In the genomic region with DNA sequence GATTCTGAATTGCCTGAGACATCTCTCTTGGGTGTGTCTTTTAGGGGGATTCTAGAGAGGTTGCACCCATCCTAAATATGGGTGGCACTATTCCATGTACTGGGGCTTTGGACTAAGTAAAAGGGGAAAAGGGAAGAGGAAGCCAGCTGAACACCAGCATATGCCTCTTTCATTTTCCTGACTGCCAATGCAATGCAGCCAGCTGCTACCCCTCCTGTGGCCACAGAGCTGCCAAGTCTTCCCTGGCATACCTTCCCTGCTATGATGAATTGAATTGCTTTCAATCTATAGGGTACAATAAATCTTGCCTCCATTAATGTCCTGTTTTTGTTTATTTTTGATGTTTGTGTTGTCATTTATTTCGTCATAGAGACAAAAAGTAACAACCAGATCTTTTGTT, we compare ENCODE assay signal across 19 mouse cellular contexts. TPM values are rescaled to one million over a fixed set of nuclear protein-coding genes. Genes with fewer than 3 reads are reported as not detected.
A peak's percentile ranks its signal among the peaks of the same experiment; 100 is the strongest.
DNase-seq lines count a peak whose midpoint lies in the region; ATAC-seq and TF ChIP-seq lines count a peak whose summit lies in the region.
"Had no signal": no experiment of that assay in that cellular context is flagged by ENCODE, and none has a peak within 500 bp of the region (broad histone marks: within the 10 kb centered on the region; RNA-seq: fewer than 3 reads in every experiment).

No protein-coding gene starts in this region.

- no peak overlapping the region for H3K27ac ChIP-seq in forebrain, embryonic 16.5 days (ENCODE audit: low read length)
- H3K27ac ChIP-seq in intestine, postnatal 0 days (ENCODE audit: low read depth, low read length): no peak overlapping the region
- H3K27ac ChIP-seq: gastrocnemius, adult 2 months; hindbrain, embryonic 13.5 days; limb, embryonic 15.5 days had no signal

- no peak overlapping the region for H3K4me3 ChIP-seq in forebrain, embryonic 16.5 days (replicated peaks; ENCODE audit: low read length)
- H3K4me3 ChIP-seq in intestine, postnatal 0 days (ENCODE audit: low read depth, low read length): no peak overlapping the region
- H3K4me3 ChIP-seq: gastrocnemius, adult 2 months; hindbrain, embryonic 13.5 days; limb, embryonic 15.5 days had no signal

- H3K36me3 ChIP-seq in forebrain, embryonic 16.5 days (ENCODE audit: control insufficient read depth, insufficient read depth): no peaks in the 10 kb centered on the region
- no peaks in the 10 kb centered on the region for H3K36me3 ChIP-seq in intestine, postnatal 0 days (ENCODE audit: control insufficient read depth, insufficient read depth)
- H3K36me3 ChIP-seq: hindbrain, embryonic 13.5 days; limb, embryonic 15.5 days had no signal

- no peak for TF ChIP-seq CTCF in intestine, postnatal 0 days (IDR thresholded peaks at IDR 0.05; ENCODE audit: low read depth)

- no peak overlapping the region for H3K4me2 ChIP-seq in forebrain, embryonic 16.5 days (ENCODE audit: low read length)
- H3K4me2 ChIP-seq in intestine, postnatal 0 days (replicated peaks; ENCODE audit: low read depth): no peak overlapping the region
- H3K4me2 ChIP-seq: hindbrain, embryonic 13.5 days; limb, embryonic 15.5 days had no signal

- peak; percentile 78 for ATAC-seq in cerebellum, adult (ENCODE audit: insufficient number of reproducible peaks, low FRiP score, low TSS enrichment)
- ATAC-seq in forebrain, embryonic 16.5 days: peak; percentile 87
- no peak for ATAC-seq in intestine, postnatal 0 days
- ATAC-seq: intestine, embryonic 16.5 days; liver, postnatal 0 days had no signal

- 41% methylated on average over 1 of the region's 1 CpGs for WGBS in forebrain, embryonic 16.5 days
- 38% methylated on average over 1 of the region's 1 CpGs for WGBS in intestine, postnatal 0 days

- H3K27me3 ChIP-seq in forebrain, embryonic 16.5 days (replicated peaks; ENCODE audit: control insufficient read depth, insufficient read depth, low read length): no peaks in the 10 kb centered on the region
- H3K27me3 ChIP-seq in intestine, postnatal 0 days (replicated peaks; ENCODE audit: control insufficient read depth, insufficient read depth, low read length): no peaks in the 10 kb centered on the region
- H3K27me3 ChIP-seq: hindbrain, embryonic 13.5 days; limb, embryonic 15.5 days had no signal

- no peak for DNase-seq in cerebellum, postnatal 4 days (ENCODE audit: low spot score in 2 of 2)
- DNase-seq in right cerebral cortex, postnatal 10 days (ENCODE audit: low spot score in 2 of 2): peak; percentile 27 to 34
- no peak for DNase-seq in right cerebral cortex, adult 2 months (ENCODE audit: low spot score in 2 of 2)
- DNase-seq in heart, postnatal 4 days: no peak
- no peak for DNase-seq in urinary bladder, postnatal 25 days (ENCODE audit: low spot score)
- DNase-seq: adrenal gland, postnatal 25 days; gastrocnemius, adult 2 months; heart, adult 18-20 months; kidney, postnatal 14 days; liver, postnatal 0 days; midbrain, embryonic 14.5 days; right cerebral cortex, postnatal 25 days; thymus, adult 2 months had no signal

- H3K9me3 ChIP-seq in forebrain, embryonic 16.5 days (ENCODE audit: control insufficient read depth, low read length): no peaks in the 10 kb centered on the region
- H3K9me3 ChIP-seq in intestine, postnatal 0 days (ENCODE audit: control insufficient read depth): no peaks in the 10 kb centered on the region
- H3K9me3 ChIP-seq: hindbrain, embryonic 13.5 days; limb, embryonic 15.5 days had no signal

- H3K4me1 ChIP-seq in forebrain, embryonic 16.5 days (replicated peaks; ENCODE audit: control insufficient read depth, insufficient read depth, low read length): no peaks in the 10 kb centered on the region
- no peaks in the 10 kb centered on the region for H3K4me1 ChIP-seq in intestine, postnatal 0 days (replicated peaks; ENCODE audit: control insufficient read depth, insufficient read depth, low read length)
- H3K4me1 ChIP-seq: hindbrain, embryonic 13.5 days; limb, embryonic 15.5 days had no signal

- no peak overlapping the region for H3K9ac ChIP-seq in forebrain, embryonic 16.5 days (replicated peaks; ENCODE audit: low read depth, low read length)
- no peak overlapping the region for H3K9ac ChIP-seq in intestine, postnatal 0 days (ENCODE audit: low read depth, low read length)
- H3K9ac ChIP-seq: hindbrain, embryonic 13.5 days; limb, embryonic 15.5 days; liver, postnatal 0 days had no signal

RNA-seq across cellular contexts. Expression of a gene that starts 9.6 kb away (rescaled TPM):
- 0.60 and 0.70 TPM in 2 replicates for polyA plus RNA-seq in forebrain, embryonic 16.5 days (2015; fragmentation: Nextera tagmentation; extraction: Ambion mirVana)
- 1 to 10 TPM; 3.1 to 4.3 TPM for total RNA-seq in heart, postnatal 4 days (2021)
- polyA plus RNA-seq in intestine, postnatal 0 days (2015; fragmentation: Nextera tagmentation; extraction: Ambion mirVana): 0.50 and 0.56 TPM in 2 replicates
- polyA plus RNA-seq: liver, postnatal 0 days had no signal

Comparison
In these comparisons a context has a peak if more than half of its experiments do, and no peak if none do; other contexts are left out.
1. DNase-seq: peak in right cerebral cortex, postnatal 10 days (2 of 2); none in cerebellum, postnatal 4 days (0 of 2), right cerebral cortex, adult 2 months (0 of 2), heart, postnatal 4 days (single experiment) and urinary bladder, postnatal 25 days (single experiment).